Mouse (Mus musculus) ES-E14 (cell line): Measurements from ENCODE around the gene Ctsw. TPM values are rescaled to one million over a fixed set of nuclear protein-coding genes. Genes with fewer than 3 reads are reported as not detected.

ENCODE experiments used
- DNase-seq: peaks from one replicate; pipeline ENCODE4 v3.0.0-alpha.2; 2013; ENCODE audit warnings: low read depth, low spot score
- H3K27ac ChIP-seq: 2 replicates; pipeline ENCODE4 v1.5.1; 2012; ENCODE audit warnings: low read depth, mild to moderate bottlenecking, low read length, moderate library complexity, mixed read lengths; ENCODE audit not compliant: poor library complexity, insufficient read depth, severe bottlenecking
- H3K36me3 ChIP-seq: 2 replicates; pipeline ENCODE4 v1.6.1; 2012; ENCODE audit warnings: mild to moderate bottlenecking, low read length, moderate library complexity, mixed read lengths; ENCODE audit not compliant: control insufficient read depth, poor library complexity, insufficient read depth, severe bottlenecking
- H3K4me1 ChIP-seq, 2 experiments: fragments of 150-350 bp in 1 of 2; sonication (generic) in 1 of 2; 2 replicates each; pipeline ENCODE4 v1.6.1; 2012; ENCODE audit warnings: low read length in 2 of 2, mild to moderate bottlenecking in 1 of 2, mixed read lengths in 1 of 2; ENCODE audit not compliant: control insufficient read depth in 2 of 2, insufficient read depth in 2 of 2, poor library complexity in 1 of 2
- H3K4me3 ChIP-seq, 2 experiments: fragments of 150-350 bp in 1 of 2; sonication (generic) in 1 of 2; 2 replicates each; pipeline ENCODE4 v1.5.1; 2012; ENCODE audit warnings: low read length in 2 of 2, low read depth in 1 of 2, mild to moderate bottlenecking in 1 of 2, mixed read lengths in 1 of 2; ENCODE audit not compliant: insufficient read depth in 1 of 2, poor library complexity in 1 of 2, severe bottlenecking in 1 of 2
- H3K9ac ChIP-seq: 2 replicates; pipeline ENCODE4 v1.6.1; 2012; ENCODE audit warnings: low read depth, mild to moderate bottlenecking, low read length, mixed read lengths; ENCODE audit not compliant: poor library complexity, insufficient read depth, severe bottlenecking
- H3K9me3 ChIP-seq: fragments of 150-350 bp; sonication (generic); 2 replicates; pipeline ENCODE4 v1.6.1; 2012; ENCODE audit warnings: low read depth, mild to moderate bottlenecking, low read length; ENCODE audit not compliant: control insufficient read depth, insufficient read depth
- CHD2 ChIP-seq: IDR thresholded peaks from 2 replicates; pipeline ENCODE4 v1.6.1; 2014; ENCODE audit warnings: mild to moderate bottlenecking, low read depth, low read length, inconsistent platforms
- HCFC1 ChIP-seq: IDR thresholded peaks from 2 replicates; pipeline ENCODE4 v1.6.1; 2012; ENCODE audit warnings: low read length, inconsistent platforms, borderline replicate concordance; ENCODE audit not compliant: insufficient read depth
- MAFK ChIP-seq: IDR thresholded peaks from 2 replicates; pipeline ENCODE4 v1.6.1; 2014; ENCODE audit warnings: mild to moderate bottlenecking, low read depth, low read length, inconsistent platforms; ENCODE audit not compliant: insufficient read depth
- ZC3H11A ChIP-seq: IDR thresholded peaks from 2 replicates; pipeline ENCODE4 v1.6.1; 2012; ENCODE audit warnings: low read depth, mild to moderate bottlenecking, inconsistent platforms, low read length, borderline replicate concordance
- ZNF384 ChIP-seq: IDR thresholded peaks from 2 replicates; pipeline ENCODE4 v1.6.1; 2012; ENCODE audit warnings: low read depth, low read length, inconsistent platforms
- in situ Hi-C, 2 experiments: fragments of 600-800 bp; cut with MboI; formaldehyde crosslinking; loops; one replicate each; pipeline ENCODE4 v1.15.1; 2025; ENCODE audit warnings: low sequenced_read_pairs in 2 of 2, inconsistent platforms in 1 of 2; ENCODE audit not compliant: unreplicated experiment in 2 of 2
- total RNA-seq: library from RNA; depleted of rRNA; stranded (reverse); fragments of 300-350 nt; gene quantifications from 2 replicates; pipeline ENCODE4 v1.2.3, GENCODE M21; 2012

The Ctsw gene
- total RNA-seq, 1 experiment: 4.5 TPM

DNA sequence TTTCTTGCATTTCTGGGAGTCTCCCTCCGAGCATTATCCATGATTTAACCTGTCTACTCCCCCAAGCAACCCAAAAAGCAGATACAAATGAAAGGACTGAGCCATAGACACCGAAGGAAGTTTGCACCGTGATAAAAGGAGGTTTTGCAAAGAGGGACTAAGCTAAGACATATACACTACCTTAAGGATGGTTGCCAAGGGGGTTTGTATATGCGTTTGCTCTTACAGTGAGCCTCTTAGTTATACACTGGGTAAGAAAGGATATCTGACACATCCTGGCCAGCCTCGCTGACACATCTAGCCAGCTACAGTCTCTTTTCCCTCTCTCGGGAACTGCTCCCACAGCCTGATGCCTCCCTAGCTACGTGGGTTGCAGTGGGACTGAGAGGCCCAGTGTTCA is 34.4 kb downstream of the Ctsw start:
- no peak for TF ChIP-seq MAFK
- no peak for TF ChIP-seq ZNF384
- no peak for TF ChIP-seq CHD2
- no peak for TF ChIP-seq HCFC1
- no peak for TF ChIP-seq ZC3H11A
- Histone ChIP-seq H3K4me3 (no peak overlapping the region; a peak in 1 of 4 replicates), H3K9me3 (no peaks in the 10 kb centered on the region), H3K27ac (no peak overlapping the region), H3K36me3 (no peaks in the 10 kb centered on the region), H3K4me1 (peaks cover 3 to 8% of the 10 kb centered on the region in 2 experiments; a peak in 3 of 4 replicates), H3K9ac (no peak overlapping the region; the same call in 1 of the 2 replicates)
- DNase-seq: no peak
- in situ Hi-C loops: no loop called here

DNA sequence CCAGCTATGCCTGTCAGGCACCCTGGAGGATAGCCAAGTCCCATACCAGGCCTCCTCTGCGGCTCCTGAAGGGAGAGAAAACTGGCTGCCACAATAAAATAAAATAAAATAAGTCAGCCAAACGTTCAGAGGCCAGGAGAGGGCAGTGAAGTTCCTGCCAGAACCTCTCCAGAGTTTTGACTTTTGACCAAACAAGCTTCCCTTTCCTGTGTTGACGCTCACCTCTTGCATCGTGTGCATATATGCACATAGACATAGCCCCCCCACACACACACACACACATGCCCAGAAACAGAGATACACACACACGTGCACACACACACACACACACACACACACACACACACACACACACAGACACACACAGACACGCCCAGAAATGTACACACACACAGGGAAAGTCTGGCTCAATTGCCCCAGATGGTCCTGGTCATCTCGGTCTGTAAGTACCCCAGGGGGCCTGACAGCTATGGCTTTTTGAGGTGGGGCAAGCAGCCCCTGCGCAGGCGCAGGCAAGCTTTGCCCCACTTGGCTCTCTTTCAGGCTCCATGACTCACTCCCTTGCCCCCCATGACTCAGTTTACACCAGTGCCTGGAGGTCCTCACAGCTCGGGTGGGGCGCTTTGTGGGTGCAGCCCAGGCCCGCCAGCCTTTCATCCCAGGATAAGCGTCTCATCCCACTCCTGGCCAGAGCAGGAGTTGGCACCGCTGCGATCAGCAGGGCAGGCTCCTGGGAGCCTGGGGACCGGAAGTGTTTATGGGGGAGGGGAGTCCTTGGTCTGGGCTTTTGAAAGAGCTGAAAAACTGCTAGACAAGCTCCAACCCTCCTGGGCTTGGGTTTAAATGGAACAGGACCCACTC is 35.1 kb downstream of the Ctsw start:
- H3K9me3 ChIP-seq: no peaks in the 10 kb centered on the region
- no peak overlapping the region for H3K27ac ChIP-seq
- in situ Hi-C loops: no loop called here
- peaks cover 3 to 8% of the 10 kb centered on the region in 2 experiments; a peak in 3 of 4 replicates for H3K4me1 ChIP-seq
- TF ChIP-seq CHD2: no peak
- peak overlapping the region; percentile 55 for H3K9ac ChIP-seq
- H3K4me3 ChIP-seq: peak overlapping the region; percentile 44 to 53
- no peaks in the 10 kb centered on the region for H3K36me3 ChIP-seq
- DNase-seq: no peak

GRCm38 (mm10) chr19:5431911-5432464 is 36.3 kb downstream of the Ctsw start:
- H3K27ac ChIP-seq: no peak overlapping the region
- peaks cover 3 to 6% of the 10 kb centered on the region in 2 experiments; a peak in 3 of 4 replicates for H3K4me1 ChIP-seq
- no peak overlapping the region for H3K9ac ChIP-seq
- no peak for TF ChIP-seq HCFC1
- TF ChIP-seq ZC3H11A: no peak
- TF ChIP-seq MAFK: no peak
- no peak for TF ChIP-seq ZNF384
- no peaks in the 10 kb centered on the region for H3K9me3 ChIP-seq
- H3K4me3 ChIP-seq: no peak overlapping the region
- 0 out of 2 replicates have a peak, but pooled peaks cover 3% of the 10 kb centered on the region for H3K36me3 ChIP-seq
- no peak for DNase-seq
- in situ Hi-C loops: no loop called here

DNA sequence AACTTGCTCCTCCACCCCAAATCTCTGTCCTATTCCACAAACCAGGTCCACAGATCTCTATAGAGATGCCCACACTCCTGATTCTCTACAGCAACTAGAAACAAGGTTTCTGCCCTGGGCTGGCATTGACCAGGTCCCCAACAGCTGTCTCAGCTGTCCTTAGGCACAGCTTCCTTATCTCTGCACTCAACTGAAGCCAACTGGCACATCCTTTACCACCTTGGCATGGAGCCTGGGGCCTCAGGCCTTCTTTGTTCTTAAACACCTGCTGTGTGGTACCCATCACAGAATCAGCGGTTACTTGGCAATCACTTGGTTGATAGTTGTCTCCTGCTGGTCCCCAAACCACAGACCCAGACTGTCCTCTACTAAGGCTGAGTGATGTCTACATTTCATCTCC is 37.9 kb downstream of the Ctsw start:
- no peak overlapping the region for H3K9ac ChIP-seq
- no peak overlapping the region for H3K4me3 ChIP-seq
- TF ChIP-seq HCFC1 (no peak), ZC3H11A (no peak), CHD2 (no peak), MAFK (no peak), ZNF384 (no peak)
- in situ Hi-C loops: no loop called here
- H3K36me3 ChIP-seq: peaks cover 12% of the 10 kb centered on the region; the same call in 1 of the 2 replicates
- no peak for DNase-seq
- H3K27ac ChIP-seq: no peak overlapping the region
- H3K4me1 ChIP-seq: peaks cover 3 to 17% of the 10 kb centered on the region in 2 experiments
- no peaks in the 10 kb centered on the region for H3K9me3 ChIP-seq
